Mouse (Mus musculus): ENCODE measurements around the gene Unc5cl. TPM values are rescaled to one million over a fixed set of nuclear protein-coding genes. Genes with fewer than 3 reads are reported as not detected.

Unc5cl gene
- polyA plus RNA-seq, 1 experiment from 2014 or later = 0.39 TPM

Other genes with a start within 250 kb of the Unc5cl start
- gene Trem1, start 222.1 kb upstream of the Unc5cl start, polyA plus RNA-seq (2015; fragmentation: Nextera tagmentation; extraction: Ambion mirVana) = not detected in 2 replicates
- gene Trem3, start 207.1 kb upstream of the Unc5cl start, polyA plus RNA-seq (2015; fragmentation: Nextera tagmentation; extraction: Ambion mirVana) = not detected in 2 replicates
- gene Treml4, start 190.6 kb upstream of the Unc5cl start, polyA plus RNA-seq (2015; fragmentation: Nextera tagmentation; extraction: Ambion mirVana) = 0.17 and 0.59 TPM in 2 replicates
- 0.27 TPM in 1 of 2 replicates, not detected in the other for gene Treml2, start 155.4 kb upstream of the Unc5cl start, polyA plus RNA-seq (2015; fragmentation: Nextera tagmentation; extraction: Ambion mirVana)
- gene B430306N03Rik, start 138.8 kb upstream of the Unc5cl start, polyA plus RNA-seq (2015; fragmentation: Nextera tagmentation; extraction: Ambion mirVana) = 0.06 and 0.14 TPM in 2 replicates
- 4.5 and 6.7 TPM in 2 replicates for gene Trem2, start 108.5 kb upstream of the Unc5cl start, polyA plus RNA-seq (2015; fragmentation: Nextera tagmentation; extraction: Ambion mirVana)
- gene Treml1, start 95.0 kb upstream of the Unc5cl start, polyA plus RNA-seq (2015; fragmentation: Nextera tagmentation; extraction: Ambion mirVana) = 0.49 and 0.76 TPM in 2 replicates
- gene Nfya, start 45.0 kb upstream of the Unc5cl start, polyA plus RNA-seq (2015; fragmentation: Nextera tagmentation; extraction: Ambion mirVana) = 8.9 and 10.6 TPM in 2 replicates
- 33.2 and 34.3 TPM in 2 replicates for gene Oard1, start 44.9 kb upstream of the Unc5cl start, polyA plus RNA-seq (2015; fragmentation: Nextera tagmentation; extraction: Ambion mirVana)
- 0.88 and 4.2 TPM in 2 replicates for gene Apobec2, start 22.0 kb upstream of the Unc5cl start, polyA plus RNA-seq (2015; fragmentation: Nextera tagmentation; extraction: Ambion mirVana)
- gene Tspo2, start 3.4 kb upstream of the Unc5cl start, polyA plus RNA-seq (2015; fragmentation: Nextera tagmentation; extraction: Ambion mirVana) = 0.93 and 1.6 TPM in 2 replicates